Mouse (Mus musculus) common myeloid progenitor, adult 5-6 weeks (primary cell): ENCODE measurements around the gene Nfkbia. TPM values are rescaled to one million over a fixed set of nuclear protein-coding genes. Genes with fewer than 3 reads are reported as not detected.

Experiments
- ATAC-seq: replicated peaks from 2 replicates; pipeline ENCODE4 v1.8.0; 2016; ENCODE audit warnings: low read depth, mild to moderate bottlenecking, moderate TSS enrichment, inconsistent platforms; ENCODE audit not compliant: poor library complexity, severe bottlenecking
- total RNA-seq: library from RNA; stranded (forward); fragments of 200-1000, 187-1606 nt; gene quantifications from 2 replicates; pipeline ENCODE4 v1.2.3, GENCODE M21; 2017

The Nfkbia gene
- total RNA-seq, 1 experiment from 2014 or later = 54.6 TPM

DNA sequence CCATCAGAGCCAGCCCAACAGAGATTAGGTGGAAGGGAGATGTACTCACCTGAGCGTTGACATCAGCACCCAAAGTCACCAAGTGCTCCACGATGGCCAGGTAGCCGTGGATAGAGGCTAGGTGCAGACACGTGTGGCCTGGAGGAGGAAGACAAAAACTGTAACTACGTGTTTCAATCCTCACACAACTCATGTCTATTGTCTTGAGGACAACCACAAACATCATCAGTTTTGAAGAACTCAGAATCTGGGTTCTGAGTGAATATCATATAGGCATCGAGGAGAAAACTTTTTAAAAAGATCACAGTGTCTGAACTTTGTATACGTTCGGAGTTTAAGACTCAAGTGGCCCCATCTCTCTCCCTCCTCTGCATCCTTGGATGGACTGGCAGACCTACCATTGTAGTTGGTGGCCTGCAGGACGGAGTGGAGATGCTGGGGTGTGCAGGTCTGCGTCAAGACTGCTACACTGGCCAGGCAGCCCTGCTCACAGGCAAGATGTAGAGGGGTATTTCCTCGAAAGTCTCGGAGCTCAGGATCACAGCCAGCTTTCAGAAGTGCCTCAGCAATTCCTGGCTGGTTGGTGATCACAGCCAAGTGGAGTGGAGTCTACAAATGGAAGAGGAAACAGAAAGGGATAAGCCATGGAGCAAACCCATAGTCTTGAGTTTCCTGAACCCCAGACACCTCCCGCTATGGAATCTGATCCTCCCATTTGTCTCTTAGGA is 1.6 kb downstream of the Nfkbia start:
- ATAC-seq = no peak

DNA sequence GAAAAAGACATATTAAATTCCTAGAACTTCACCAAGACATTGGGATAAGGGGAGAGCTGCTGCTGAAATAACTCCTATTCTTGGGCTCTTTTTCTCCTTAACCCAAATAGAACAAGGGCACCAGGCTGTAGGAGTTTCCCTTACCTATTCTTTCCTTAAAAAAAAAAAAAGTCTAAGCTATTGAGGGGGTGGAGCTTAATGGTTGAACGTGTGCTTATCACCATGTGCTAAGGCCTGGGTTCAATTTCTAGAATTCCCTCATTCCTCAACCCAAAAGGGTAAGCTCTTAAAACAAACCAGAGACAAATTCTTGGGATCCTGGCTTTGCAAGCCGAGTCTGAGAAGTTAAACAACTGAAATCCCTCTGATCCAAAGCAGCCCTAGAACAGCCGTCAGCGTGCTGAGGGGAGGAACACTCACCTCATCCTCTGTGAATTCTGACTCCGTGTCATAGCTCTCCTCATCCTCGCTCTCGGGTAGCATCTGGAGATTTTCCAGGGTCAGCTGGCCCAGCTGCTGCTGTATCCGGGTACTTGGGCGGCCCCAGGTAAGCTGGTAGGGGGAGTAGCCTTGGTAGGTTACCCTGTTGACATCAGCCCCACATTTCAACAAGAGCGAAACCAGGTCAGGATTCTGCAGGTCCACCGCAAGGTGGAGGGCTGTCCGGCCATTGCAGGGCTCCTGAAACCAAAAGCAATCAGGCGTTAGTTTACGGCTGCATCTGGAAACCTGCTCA is 2.3 kb downstream of the Nfkbia start:
- no peak for ATAC-seq

DNA sequence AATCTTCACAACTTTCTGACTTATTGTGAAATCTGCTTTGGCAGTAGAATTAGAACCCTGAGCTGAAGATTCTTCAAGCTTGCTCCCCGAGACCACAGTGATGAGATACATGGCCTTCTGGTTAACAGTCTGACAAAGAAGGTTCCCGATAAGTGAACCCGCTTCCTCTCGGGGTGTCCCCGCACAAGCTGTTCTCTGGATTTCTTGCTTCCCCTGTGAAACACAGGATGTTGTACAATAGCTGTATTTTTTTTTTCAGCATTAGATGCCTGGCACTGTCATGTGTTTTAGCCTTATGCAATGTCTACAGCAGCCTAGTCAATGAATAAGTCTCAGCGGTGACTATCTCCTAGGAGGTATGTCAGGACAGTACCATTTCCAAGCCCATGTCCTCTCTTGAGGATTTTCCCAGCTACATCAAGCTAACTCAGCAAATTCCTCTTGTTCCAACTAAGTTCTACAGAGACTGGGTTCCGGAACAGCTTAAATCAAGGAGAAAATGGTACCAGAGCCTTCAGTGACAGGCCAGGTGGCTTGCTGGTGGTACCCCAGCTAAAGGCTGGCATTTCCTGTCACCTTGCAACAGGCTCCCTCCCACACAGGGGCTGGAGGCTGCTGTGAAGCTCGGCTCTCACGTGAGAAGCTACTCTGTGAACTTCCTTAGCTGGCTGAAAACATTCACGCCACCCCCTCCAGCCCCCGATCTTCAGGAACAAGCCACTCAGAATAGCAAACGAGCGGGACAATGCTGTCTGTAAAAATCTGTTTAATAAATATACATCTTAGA is 3.6 kb downstream of the Nfkbia start:
- peak; percentile 75 for ATAC-seq

DNA sequence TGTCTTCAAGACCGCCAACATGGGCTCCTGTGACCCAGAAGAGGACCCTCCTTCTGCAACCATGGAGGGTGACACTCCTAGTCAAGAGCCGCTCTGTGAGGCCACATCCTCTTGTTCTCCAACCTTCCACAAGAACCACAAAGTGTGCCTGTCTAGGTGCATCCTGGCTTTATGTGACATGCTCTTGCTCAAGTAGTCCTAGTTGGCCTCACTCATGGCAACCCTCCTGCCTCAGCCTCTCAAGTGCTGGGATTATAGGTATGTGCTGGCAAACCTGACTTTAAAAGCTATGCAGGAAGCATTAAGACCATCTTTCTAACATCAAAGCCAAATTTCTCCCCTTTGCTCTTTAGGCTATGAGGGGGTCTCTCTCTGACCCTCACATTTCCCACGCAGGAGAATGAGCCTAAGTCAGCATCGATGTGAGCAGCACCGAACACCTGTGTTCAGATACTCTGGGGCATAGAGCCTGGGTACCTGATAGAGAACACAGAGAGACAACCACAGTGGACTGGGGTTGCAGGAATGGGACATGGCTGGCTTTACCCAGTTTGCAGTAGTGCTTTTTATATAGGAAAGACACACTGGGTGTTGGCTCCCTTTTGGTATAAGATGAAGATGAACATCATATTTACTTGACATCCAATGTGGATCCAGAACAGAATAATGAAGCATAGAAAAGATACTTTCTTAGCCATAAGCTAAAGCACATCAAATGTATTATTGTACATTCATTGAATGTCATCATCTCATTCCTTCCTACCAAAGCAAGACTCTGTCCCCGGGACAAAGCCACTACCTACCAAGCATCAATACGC is 4.4 kb downstream of the Nfkbia start:
- no peak for ATAC-seq

DNA sequence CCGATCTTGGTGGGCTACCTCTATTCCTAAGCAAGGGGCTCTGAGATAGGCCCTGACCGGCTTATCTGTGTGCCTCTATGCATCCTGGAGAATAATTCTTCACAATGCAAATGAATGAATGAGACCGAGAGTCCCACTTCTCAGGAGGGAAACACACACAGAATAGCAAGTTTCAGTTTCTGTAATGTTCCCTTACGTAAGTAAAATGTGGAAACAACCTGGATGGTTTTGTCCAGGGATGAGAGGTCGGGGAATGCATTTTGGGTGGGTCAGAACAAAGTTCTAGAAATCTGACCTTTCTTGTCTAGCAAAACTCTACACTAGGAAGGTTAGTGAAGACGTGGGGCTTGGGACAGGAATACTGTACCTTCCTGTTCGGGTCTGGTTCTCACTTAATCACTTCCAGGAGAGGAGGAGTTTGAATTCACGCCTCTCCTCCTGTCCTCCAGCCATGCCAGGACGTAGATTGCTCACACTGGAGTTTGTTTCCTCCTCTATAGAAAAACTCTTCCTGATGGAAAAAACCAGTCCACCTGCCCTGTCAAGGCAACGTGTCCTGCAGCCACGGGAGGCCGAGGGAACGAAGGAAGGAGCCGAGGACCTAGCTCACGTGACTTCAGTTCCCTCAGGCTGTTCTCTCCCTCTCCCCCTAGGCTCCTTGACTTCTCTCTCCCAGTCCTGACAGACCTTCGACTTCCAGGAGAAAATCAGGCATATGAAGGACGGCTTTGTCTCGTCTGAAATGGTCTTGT is 5.3 kb downstream of the Nfkbia start:
- no peak for ATAC-seq

DNA sequence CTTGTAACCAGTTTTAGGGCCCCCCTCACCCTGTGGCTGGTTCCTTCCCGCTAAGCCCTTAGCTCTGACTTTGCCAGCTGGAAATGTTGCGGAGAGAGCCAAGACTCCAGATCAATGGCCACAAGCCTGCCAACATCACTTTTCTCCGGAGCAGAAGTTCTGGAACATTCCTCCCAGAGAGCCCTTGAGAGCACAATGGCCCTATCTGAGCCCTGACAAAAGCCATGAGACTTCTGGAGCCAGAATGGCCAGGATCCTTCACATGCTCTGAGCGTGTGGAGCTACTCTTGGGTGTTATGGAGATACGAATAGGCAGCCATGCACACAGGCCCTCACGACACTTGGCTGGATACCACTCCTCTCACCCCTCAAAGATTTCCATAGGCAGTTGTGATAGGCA is 7.6 kb downstream of the Nfkbia start:
- no peak for ATAC-seq

DNA sequence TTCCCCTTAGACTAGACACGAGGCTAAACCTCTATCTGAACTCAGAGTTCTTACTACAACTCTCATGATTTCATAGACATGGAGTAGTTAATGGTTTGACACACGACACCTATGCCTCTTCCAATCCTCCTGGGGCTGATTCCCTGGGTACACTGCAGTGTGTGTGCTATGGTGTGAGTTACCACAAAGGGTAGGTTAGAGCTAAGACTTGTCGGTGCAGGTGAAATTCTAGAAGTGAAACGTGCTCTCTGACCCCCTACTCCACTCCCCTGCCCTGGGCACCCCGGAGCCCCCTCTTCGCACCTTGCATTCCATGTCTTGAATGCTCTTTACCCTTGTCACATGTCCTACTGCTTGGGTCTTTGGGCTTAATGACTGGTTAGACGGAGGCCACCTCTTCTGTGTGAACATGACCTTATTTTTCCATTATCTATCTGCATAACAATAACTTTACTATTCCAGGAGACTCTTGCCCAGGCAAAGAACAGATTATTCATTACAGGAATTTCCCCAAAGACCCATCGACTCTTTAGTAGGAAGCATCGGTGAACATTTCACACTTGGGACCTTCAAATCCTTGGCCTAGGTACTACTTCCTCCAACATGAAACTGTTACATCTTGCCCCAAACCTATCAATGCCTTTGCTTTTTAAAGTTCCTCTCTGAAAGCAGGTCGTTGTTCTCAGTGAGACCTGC is 8.2 kb downstream of the Nfkbia start:
- no peak for ATAC-seq

DNA sequence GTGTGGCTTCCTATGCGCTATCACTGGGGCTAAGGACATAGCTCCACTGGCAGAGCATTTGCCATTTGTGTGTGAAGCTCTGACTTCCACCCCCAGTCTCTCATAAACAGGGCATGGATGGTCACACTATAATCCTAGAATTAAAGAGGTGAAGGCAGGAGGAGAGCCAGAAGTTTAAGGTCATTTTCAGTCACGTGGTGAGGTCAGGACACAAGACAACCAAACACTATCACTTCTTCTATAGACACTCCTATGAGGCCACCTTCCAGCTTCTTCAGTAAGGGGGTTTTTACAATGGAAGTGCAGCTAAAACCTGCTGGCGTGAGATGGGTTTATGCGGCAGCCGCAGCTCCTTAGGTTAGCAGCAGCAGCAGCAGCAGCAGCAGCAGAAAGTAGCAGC is 8.9 kb downstream of the Nfkbia start:
- no peak for ATAC-seq

DNA sequence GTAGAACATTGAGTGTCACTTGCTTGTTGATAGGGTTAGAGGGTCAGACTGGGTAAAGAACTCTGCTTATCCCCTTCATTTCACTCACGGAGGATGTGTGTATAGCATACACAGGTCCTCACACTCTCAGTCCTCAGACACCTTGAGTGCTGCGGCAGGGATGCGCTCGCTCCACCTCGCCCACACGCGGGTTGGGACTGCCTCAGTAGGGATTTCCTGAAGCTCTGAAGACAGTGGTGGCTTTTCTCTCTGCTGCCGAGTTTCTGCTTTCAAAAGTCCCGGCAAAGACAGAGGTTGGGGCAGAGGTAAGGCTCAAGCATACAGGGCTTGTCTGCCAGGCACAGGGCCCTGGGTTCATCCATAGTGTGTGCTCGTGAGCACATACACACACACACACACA is 9.7 kb downstream of the Nfkbia start:
- no peak for ATAC-seq

DNA sequence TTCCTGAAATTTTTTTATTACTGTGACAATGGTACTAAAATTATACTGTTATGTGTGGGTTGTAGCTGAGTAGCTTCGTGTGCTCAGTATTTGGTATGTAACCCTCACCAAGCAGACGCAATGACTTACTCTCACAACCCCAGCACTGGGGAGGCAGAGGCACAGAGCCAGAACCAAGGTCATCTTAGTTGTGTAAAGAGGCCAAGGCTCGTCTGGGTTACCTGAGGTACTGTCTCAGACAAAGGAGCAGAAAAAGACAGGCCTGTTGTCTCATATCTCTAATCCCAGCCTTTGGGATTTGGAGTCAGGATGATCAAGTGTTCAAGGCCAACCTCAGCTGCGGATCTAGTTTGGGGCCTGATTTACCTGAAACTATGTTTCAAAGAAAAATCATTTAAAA is 10.7 kb downstream of the Nfkbia start:
- no peak for ATAC-seq

DNA sequence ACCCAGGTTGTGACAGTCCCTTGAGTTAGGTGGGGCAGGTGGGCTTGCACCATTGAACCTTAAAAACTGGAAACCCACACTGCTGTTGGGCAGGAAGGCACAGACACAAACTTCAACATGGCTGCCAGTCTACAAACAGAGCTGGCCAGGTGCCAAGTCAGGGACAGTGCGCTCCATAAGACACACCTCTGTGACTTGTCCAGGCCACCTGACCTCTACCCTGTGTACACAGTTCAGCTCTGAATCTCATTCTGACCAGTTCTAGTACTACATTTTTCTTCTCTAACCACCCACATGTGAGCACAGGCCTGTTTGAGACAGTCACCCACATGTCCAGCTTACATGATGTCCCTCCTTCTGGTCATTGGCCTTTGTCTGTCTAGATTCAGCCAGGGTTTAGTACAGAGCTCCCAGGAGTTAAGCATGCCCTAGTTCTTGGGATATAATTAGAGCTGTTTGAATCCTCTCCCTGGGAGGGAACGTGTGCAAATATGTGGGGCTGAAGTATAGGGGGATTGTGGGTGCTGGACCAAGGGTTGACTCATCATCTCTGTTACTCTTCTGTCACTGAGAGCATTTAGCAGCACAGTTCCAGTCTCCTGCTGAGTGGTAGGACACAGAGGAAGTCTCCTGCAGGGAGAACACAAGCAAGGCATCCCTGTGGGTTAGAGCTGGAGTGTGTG is 11.8 kb downstream of the Nfkbia start:
- ATAC-seq = no peak

DNA sequence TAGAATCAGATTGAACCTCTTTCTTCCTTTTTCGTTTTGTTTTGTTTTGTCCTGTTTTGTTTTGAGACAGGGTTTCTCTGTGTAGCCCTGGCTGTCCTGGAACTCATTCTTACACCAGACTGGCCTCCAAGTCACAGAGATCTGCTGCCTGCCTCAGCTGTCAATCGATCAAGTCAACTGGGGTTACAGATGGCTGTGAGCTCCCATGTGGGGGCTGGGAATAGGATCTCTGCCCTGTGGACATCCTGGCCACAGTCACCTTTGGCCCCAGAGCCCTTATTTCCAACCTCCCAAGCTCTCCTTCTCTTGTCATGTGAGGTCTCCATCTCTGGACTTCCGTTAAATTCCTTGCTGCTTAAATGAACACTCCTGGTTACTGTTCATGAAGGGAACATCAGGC is 13.5 kb downstream of the Nfkbia start:
- ATAC-seq = no peak

DNA sequence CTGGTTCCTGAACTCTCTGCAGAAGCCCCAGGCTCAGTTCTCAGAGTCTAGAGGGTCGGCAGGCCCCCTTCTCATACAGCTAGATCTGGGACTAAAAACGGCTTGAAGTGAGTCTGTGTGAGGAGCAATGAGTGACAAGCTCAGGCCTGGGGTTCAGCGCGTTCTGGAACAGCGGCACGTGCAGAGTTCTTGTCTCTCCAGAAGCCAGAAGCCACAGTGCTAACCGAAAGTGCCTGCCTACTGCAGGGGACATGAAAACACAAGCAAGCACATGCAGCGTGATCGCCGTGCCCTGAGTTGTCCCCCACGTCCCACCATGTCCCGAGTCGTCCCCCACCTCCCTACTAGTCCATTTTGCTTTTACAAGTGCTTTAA is 18.3 kb downstream of the Nfkbia start:
- peak; percentile 52 for ATAC-seq

DNA sequence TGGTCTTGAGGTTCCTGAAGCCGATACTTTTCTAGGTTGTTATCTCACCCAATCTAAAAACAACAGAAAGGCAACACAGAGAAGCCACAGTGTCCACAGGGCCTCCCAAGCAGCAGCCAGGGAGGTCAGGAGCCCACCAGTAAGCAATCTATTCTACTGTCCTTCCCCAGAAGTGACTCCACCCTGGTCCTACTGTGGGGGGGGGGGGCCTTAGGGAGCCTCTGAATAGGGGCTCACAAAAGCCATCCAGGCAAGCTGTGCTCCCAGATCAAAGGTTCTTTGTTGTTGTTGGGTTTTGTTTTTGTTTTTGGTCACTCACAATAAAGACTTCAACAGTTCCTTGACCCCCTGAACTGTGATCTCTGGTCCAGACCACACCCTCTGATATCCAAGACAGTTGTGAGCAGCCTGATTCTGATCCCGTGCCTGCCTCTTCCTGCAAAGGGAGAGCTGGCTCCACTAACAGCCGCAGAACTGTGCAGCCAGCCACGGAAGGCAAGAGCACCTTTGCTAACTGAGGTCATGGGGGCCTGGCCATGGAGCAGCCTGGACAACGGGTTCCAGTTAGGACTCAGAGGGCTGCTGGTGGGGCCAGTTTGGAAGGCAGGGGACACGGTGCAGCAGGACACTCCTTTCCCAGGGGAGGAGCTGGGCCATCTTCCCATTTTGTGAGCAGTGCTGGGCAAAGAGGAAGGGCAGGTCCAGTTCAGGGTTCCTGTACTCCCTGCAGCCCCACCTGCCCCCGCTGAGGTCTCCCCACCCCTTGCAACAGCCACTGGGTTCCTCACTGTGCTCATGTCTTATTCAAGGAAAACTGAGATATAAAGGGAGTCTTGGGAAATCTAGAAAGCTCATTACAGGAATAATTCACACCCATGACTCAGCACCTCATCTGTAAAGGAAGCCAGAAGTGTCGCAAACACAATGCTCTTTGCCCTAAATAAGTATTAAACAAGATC is 18.9 kb downstream of the Nfkbia start:
- peak; percentile 66 for ATAC-seq

DNA sequence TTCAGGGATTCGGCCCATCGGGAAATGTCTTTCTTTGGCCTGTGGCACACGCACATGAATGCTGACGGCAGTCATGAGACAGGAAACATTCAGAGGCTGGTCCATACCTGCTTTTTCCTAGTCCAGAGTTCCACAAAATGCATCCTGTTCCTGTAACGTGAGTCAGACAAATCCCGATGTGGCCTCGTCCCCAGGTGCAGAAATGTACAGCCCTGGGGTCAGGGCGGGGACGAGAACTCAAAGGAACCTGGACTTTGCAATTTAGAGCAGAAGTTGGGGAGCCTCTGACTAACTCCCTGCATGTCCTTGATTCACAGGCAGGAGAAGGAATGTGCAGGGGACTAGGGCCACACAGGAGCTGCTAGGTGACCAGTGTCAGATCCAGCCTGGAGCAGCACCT is 21.1 kb downstream of the Nfkbia start:
- ATAC-seq = no peak

DNA sequence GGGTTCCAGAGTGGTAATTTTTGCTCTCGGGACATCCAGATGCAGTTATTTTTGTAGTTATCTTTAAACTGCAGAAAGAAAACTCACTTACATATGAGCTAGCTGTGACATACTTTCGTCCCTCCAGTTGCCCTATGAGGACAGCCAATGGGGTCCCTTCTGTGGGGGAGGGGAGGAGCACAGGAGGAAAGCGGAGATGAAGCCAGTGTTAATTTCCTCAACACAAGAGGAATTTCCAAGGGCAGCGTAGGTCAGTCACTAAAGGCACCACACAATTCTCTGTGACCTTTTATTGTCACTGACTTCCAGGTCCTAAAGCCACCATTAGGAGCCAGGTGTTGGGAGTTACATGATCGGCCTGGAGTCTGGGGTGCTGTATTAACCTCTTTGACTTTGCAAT is 22.0 kb downstream of the Nfkbia start:
- ATAC-seq = no peak
